Mouse (Mus musculus) limb, embryonic 15.5 days (tissue): Measurements from ENCODE around the gene Prc1. TPM values are rescaled to one million over a fixed set of nuclear protein-coding genes. Genes with fewer than 3 reads are reported as not detected.

ENCODE experiments used
- ATAC-seq: fragments of 200-750 bp; cut with Nextera tagmentation; 2 replicates; pipeline ENCODE4 v1.8.0; 2017; ENCODE audit warnings: low read depth, moderate TSS enrichment; ENCODE audit not compliant: insufficient number of reproducible peaks, low FRiP score, low TSS enrichment
- H3K27ac ChIP-seq: fragments of 300-500 bp; sonication (generic); 2 replicates; pipeline ENCODE4 v1.5.1; 2015; ENCODE audit warnings: moderate library complexity, mild to moderate bottlenecking, inconsistent platforms
- H3K27me3 ChIP-seq: fragments of 300-500 bp; sonication (generic); 2 replicates; pipeline ENCODE4 v1.6.1; 2015; ENCODE audit warnings: inconsistent platforms
- H3K36me3 ChIP-seq: fragments of 300-500 bp; sonication (generic); 2 replicates; pipeline ENCODE4 v1.6.1; 2015; ENCODE audit warnings: inconsistent platforms
- H3K4me1 ChIP-seq: fragments of 300-500 bp; sonication (generic); 2 replicates; pipeline ENCODE4 v1.6.1; 2015; ENCODE audit warnings: inconsistent platforms
- H3K4me2 ChIP-seq: fragments of 300-500 bp; sonication (generic); 2 replicates; pipeline ENCODE4 v1.6.1; 2015; ENCODE audit warnings: mild to moderate bottlenecking, inconsistent platforms
- H3K4me3 ChIP-seq: fragments of 300-500 bp; sonication (generic); 2 replicates; pipeline ENCODE4 v1.5.1; 2015; ENCODE audit warnings: mild to moderate bottlenecking, inconsistent platforms
- H3K9ac ChIP-seq: fragments of 300-500 bp; sonication (generic); 2 replicates; pipeline ENCODE4 v1.6.1; 2015; ENCODE audit warnings: inconsistent platforms
- H3K9me3 ChIP-seq: fragments of 300-500 bp; sonication (generic); 2 replicates; pipeline ENCODE4 v1.6.1; 2016; ENCODE audit warnings: inconsistent platforms
- WGBS: fragments of 180-500 bp; shearing (Covaris S2); methylation state at CpG from one replicate; pipeline ENCODE4 v1.1.7; 2015; 5-methylcytosine and 5-hydroxymethylcytosine counted together
- polyA plus RNA-seq: library from polyadenylated mRNA; unstranded; fragments of >200 nt; fragmentation: Nextera tagmentation; extraction: Ambion mirVana; gene quantifications from 2 replicates; pipeline ENCODE4 v1.2.1, GENCODE M21; 2015

The Prc1 gene
- polyA plus RNA-seq, 1 experiment from 2014 or later, result 103 TPM

DNA sequence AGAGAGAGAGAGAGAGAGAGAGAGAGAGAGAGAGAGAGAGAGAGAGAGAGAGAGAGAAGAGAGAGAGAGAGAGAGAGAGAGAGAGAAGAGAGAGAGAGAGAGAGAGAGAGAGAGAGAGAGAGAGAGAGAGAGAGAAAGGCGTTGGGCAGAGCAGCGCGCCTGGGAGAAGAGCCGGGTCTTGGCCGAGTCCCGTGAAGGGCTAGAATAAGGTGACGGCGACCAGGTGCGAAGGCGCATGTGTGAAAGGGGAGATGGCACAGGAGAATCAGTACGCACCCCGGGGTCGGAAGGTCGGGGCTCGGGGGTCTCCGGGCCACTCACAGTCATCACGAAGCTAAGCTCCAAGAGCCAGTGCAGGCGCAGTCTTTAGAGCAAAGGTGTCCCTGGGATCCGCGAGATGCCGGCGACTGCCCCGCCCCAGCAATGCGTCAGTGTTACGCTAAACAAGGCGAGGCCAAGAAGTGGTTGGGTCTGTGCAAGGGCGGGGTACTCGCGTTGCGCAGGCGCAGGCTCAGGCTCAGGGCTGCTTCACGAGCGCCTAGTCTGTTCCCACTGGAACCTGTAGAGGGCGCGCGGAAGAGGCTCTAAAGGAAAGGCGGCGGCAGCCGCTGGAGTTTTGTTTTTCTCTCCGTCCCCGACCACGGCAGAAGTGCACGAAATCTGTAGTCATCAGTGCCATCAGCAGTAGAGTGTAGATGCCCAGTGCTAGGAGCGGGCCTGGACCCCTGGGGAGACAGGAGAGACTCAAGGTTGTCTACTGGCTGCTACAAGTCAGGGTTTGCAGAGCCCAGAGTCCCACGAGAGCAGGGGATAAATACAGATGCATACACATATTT lies 45.8 kb downstream of the Prc1 start:
- H3K9ac ChIP-seq, result peak overlapping the region; percentile 42; the same call in 1 of the 2 replicates
- whole genome bisulfite sequencing, result under 1% methylated on average over 44 of the region's 45 CpGs
- peak overlapping the region; percentile 93 for H3K27ac ChIP-seq
- H3K9me3 ChIP-seq, result no peaks in the 10 kb centered on the region
- H3K4me3 ChIP-seq, result peak overlapping the region; percentile 67
- peak overlapping the region; percentile 86 for H3K4me2 ChIP-seq
- peaks cover 22% of the 10 kb centered on the region for H3K36me3 ChIP-seq
- ATAC-seq, result peak; percentile 95
- no peaks in the 10 kb centered on the region for H3K27me3 ChIP-seq
- peaks cover 38% of the 10 kb centered on the region for H3K4me1 ChIP-seq

GRCm38 (mm10) chr7:80340793-80341192 lies 46.5 kb downstream of the Prc1 start, which contains the start of gene Unc45a:
Gene Unc45a, minus strand, starts transcription at chr7:80341005.
- H3K27me3 ChIP-seq, result no peaks in the 10 kb centered on the region
- H3K9me3 ChIP-seq, result no peaks in the 10 kb centered on the region
- peak within 1 kb of the TSS; percentile 86 for H3K4me2 ChIP-seq
- peak within 1 kb of the TSS; percentile 67 for H3K4me3 ChIP-seq
- no peak for ATAC-seq
- peaks cover 14% of the 10 kb centered on the region for H3K36me3 ChIP-seq
- H3K9ac ChIP-seq, result peak within 1 kb of the TSS; percentile 42; the same call in 1 of the 2 replicates
- peaks cover 38% of the 10 kb centered on the region for H3K4me1 ChIP-seq
- under 1% methylated on average over 11 of the region's 11 CpGs for WGBS
- H3K27ac ChIP-seq, result peak within 1 kb of the TSS; percentile 93

GRCm38 (mm10) chr7:80341793-80342192 lies 47.5 kb downstream of the Prc1 start:
- ATAC-seq, result no peak
- no peaks in the 10 kb centered on the region for H3K9me3 ChIP-seq
- no peak overlapping the region for H3K27ac ChIP-seq
- 75% methylated on average over 7 of the region's 7 CpGs for WGBS
- H3K9ac ChIP-seq, result no peak overlapping the region
- no peak overlapping the region for H3K4me2 ChIP-seq
- H3K36me3 ChIP-seq, result peaks cover 4% of the 10 kb centered on the region
- no peaks in the 10 kb centered on the region for H3K27me3 ChIP-seq
- H3K4me1 ChIP-seq, result peaks cover 38% of the 10 kb centered on the region
- no peak overlapping the region for H3K4me3 ChIP-seq

- no peaks in the 10 kb centered on the region; the same call in 1 of the 2 replicates for H3K36me3 ChIP-seq
- H3K27me3 ChIP-seq, result no peaks in the 10 kb centered on the region
- peak within 1 kb of the TSS; percentile 54 for H3K4me3 ChIP-seq
- peak within 1 kb of the TSS; percentile 77 for H3K27ac ChIP-seq
- H3K4me1 ChIP-seq, result peaks cover 42% of the 10 kb centered on the region
- no peaks in the 10 kb centered on the region for H3K9me3 ChIP-seq
- WGBS, result under 1% methylated on average over 25 of the region's 25 CpGs
- ATAC-seq, result peak; percentile 9; the same call in 1 of the 2 replicates
- H3K9ac ChIP-seq, result peak within 1 kb of the TSS; percentile 70
- H3K4me2 ChIP-seq, result peak within 1 kb of the TSS; percentile 77
Measured at GRCm38 (mm10) chr7:80342858-80343257, 48.6 kb downstream of the Prc1 start, which contains the start of gene Hddc3. Gene Hddc3, plus strand, starts transcription at chr7:80343104.

DNA sequence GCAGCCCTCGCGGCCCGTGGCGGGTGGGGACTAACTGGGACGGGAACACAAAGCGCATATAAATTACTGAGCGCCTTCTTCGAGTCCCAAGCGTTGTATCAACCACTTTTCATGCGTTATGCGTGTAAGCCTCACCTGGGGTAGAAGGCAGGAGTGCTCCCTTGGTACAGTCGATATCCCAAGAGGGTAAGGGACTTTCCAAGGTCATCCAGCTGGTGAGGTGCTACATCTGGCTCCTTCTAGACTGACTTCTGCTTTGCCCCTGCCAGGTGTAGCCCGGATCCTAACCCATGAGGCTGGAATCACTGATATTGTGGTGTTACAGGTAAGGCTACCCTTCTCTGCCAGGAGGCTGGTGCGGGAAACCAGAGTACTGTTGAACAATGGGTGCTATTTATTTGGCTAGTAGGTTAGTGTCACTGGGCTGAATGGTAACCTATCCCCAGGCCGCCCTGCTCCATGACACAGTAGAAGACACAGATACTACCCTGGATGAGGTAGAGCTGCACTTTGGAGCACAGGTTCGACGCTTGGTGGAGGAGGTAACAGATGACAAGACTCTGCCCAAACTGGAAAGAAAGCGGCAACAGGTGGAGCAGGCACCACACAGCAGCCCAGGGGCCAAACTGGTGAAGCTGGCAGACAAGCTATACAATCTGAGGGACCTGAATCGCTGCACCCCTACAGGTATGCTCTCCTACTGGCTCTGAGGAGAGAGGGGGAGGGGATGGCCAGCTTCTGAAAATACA lies 49.2 kb downstream of the Prc1 start:
- Histone ChIP-seq H3K9me3 (no peaks in the 10 kb centered on the region), H3K4me1 (peaks cover 44% of the 10 kb centered on the region), H3K36me3 (no peaks in the 10 kb centered on the region; the same call in 1 of the 2 replicates), H3K9ac (peak overlapping the region; percentile 70), H3K4me2 (peak overlapping the region; percentile 77), H3K27me3 (no peaks in the 10 kb centered on the region), H3K4me3 (peak overlapping the region; percentile 54), H3K27ac (peak overlapping the region; percentile 77)
- 23% methylated on average over 19 of the region's 19 CpGs for WGBS
- ATAC-seq, result no peak

DNA sequence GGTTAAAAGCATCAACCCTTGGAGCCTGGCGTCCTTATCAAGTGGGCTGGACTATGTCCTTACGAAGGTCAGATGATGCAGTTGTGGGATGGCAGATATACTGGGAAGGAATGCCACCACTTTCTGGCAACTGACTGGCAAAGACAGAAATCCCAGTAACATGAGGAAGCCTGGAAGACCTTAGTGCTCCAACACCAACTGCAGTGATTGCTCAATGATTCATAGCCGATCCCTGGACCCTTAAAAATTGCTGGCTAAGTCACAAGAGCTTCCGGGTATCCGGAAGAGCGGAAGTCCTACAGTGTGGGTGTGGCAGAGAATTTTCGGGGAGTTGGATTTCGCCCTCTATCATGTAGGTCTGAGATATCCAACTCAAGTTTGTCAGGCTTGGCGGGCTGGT lies 51.9 kb downstream of the Prc1 start:
- WGBS, result 94% methylated on average over 9 of the region's 9 CpGs
- no peak overlapping the region for H3K9ac ChIP-seq
- peaks cover 29% of the 10 kb centered on the region for H3K4me1 ChIP-seq
- no peak for ATAC-seq
- H3K36me3 ChIP-seq, result peaks cover 14% of the 10 kb centered on the region
- no peak overlapping the region for H3K27ac ChIP-seq
- H3K4me3 ChIP-seq, result no peak overlapping the region
- no peaks in the 10 kb centered on the region for H3K9me3 ChIP-seq
- no peak overlapping the region for H3K4me2 ChIP-seq
- H3K27me3 ChIP-seq, result no peaks in the 10 kb centered on the region

GRCm38 (mm10) chr7:80346830-80347229 lies 52.6 kb downstream of the Prc1 start:
- whole genome bisulfite sequencing, result 72% methylated on average over 5 of the region's 5 CpGs

GRCm38 (mm10) chr7:80347670-80348586 lies 53.7 kb downstream of the Prc1 start:
- WGBS, result 45% methylated on average over 13 of the region's 13 CpGs

More at GRCm38 (mm10) chr7:80346830-80347229, 52.6 kb downstream of the Prc1 start:
- H3K9me3 ChIP-seq, result no peaks in the 10 kb centered on the region
- no peaks in the 10 kb centered on the region for H3K27me3 ChIP-seq
- ATAC-seq, result no peak
- peaks cover 28% of the 10 kb centered on the region for H3K4me1 ChIP-seq
- H3K4me3 ChIP-seq, result no peak overlapping the region
- peaks cover 19% of the 10 kb centered on the region for H3K36me3 ChIP-seq
- no peak overlapping the region for H3K27ac ChIP-seq
- no peak overlapping the region for H3K4me2 ChIP-seq
- no peak overlapping the region for H3K9ac ChIP-seq

GRCm38 (mm10) chr7:80350808-80351207 lies 56.6 kb downstream of the Prc1 start:
- Histone ChIP-seq H3K27me3 (no peaks in the 10 kb centered on the region), H3K9ac (no peak overlapping the region), H3K9me3 (no peaks in the 10 kb centered on the region), H3K4me2 (no peak overlapping the region), H3K27ac (no peak overlapping the region), H3K4me1 (peaks cover 14% of the 10 kb centered on the region), H3K36me3 (peaks cover 51% of the 10 kb centered on the region), H3K4me3 (no peak overlapping the region)
- WGBS, result 80% methylated on average over 2 of the region's 2 CpGs
- ATAC-seq, result no peak

More at GRCm38 (mm10) chr7:80347670-80348586, 53.7 kb downstream of the Prc1 start:
- H3K4me3 ChIP-seq, result no peak overlapping the region
- H3K27ac ChIP-seq, result peak overlapping the region; percentile 78
- no peak overlapping the region for H3K9ac ChIP-seq
- peaks cover 21% of the 10 kb centered on the region for H3K4me1 ChIP-seq
- no peaks in the 10 kb centered on the region for H3K9me3 ChIP-seq
- ATAC-seq, result no peak
- 0 out of 2 replicates have a peak overlapping the region, but pooled peaks have one; percentile 8 for H3K4me2 ChIP-seq
- no peaks in the 10 kb centered on the region for H3K27me3 ChIP-seq
- H3K36me3 ChIP-seq, result peaks cover 29% of the 10 kb centered on the region

GRCm38 (mm10) chr7:80352920-80353319 lies 58.7 kb downstream of the Prc1 start:
- 95% methylated on average over 8 of the region's 8 CpGs for WGBS
- peaks cover 72% of the 10 kb centered on the region for H3K36me3 ChIP-seq
- H3K27ac ChIP-seq, result no peak overlapping the region
- peaks cover 7% of the 10 kb centered on the region for H3K4me1 ChIP-seq
- no peaks in the 10 kb centered on the region for H3K9me3 ChIP-seq
- no peak overlapping the region for H3K4me3 ChIP-seq
- no peaks in the 10 kb centered on the region for H3K27me3 ChIP-seq
- ATAC-seq, result no peak
- H3K9ac ChIP-seq, result no peak overlapping the region
- no peak overlapping the region for H3K4me2 ChIP-seq

DNA sequence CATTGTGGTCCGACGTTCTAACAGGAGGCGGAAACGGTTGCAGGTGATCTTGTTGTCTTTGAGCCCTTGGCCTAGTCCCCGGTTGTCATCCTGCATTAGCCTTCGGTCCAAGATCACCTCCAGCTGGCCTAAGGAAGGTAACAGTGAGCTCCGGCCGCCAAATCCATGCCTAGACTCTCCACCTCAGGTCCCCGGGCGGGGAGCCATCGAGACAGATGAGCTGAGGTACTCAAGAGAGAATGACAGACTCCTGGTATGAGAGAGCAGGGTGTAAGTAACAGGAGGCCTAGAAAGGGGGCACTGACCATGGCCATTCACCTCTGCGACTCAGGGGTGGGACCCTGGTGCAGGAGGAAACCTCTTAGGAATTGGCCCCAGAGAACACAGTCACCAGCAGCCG lies 62.1 kb downstream of the Prc1 start:
- Histone ChIP-seq H3K4me1 (0 out of 2 replicates have a peak, but pooled peaks cover 2% of the 10 kb centered on the region), H3K27ac (no peak overlapping the region), H3K9me3 (no peaks in the 10 kb centered on the region), H3K27me3 (no peaks in the 10 kb centered on the region), H3K36me3 (peaks cover 89% of the 10 kb centered on the region), H3K9ac (no peak overlapping the region), H3K4me2 (no peak overlapping the region), H3K4me3 (no peak overlapping the region)
- 90% methylated on average over 13 of the region's 13 CpGs for WGBS
- no peak for ATAC-seq
